Mouse (Mus musculus) intestine, embryonic 14.5 days (tissue): ENCODE data around the gene Vps26b. TPM values are rescaled to one million over a fixed set of nuclear protein-coding genes. Genes with fewer than 3 reads are reported as not detected.

Experiments
- ATAC-seq: fragments of 200-750 bp; cut with Nextera tagmentation; replicated peaks from 2 replicates; pipeline ENCODE4 v1.8.0; 2017; ENCODE audit warnings: low read depth, moderate number of reproducible peaks, moderate TSS enrichment, moderate library complexity; ENCODE audit not compliant: low FRiP score, low TSS enrichment
- DNase-seq: peaks from one replicate; pipeline ENCODE4 v3.0.0-alpha.2; 2018; ENCODE audit warnings: low spot score
- H3K27ac ChIP-seq: fragments of 300-500 bp; sonication (generic); 2 replicates; pipeline ENCODE4 v1.5.1; 2014; ENCODE audit warnings: low read depth, mild to moderate bottlenecking, control low read depth
- H3K27me3 ChIP-seq: fragments of 300-500 bp; sonication (generic); replicated peaks from 2 replicates; pipeline ENCODE4 v1.6.1; 2014; ENCODE audit warnings: low read length, control low read depth; ENCODE audit not compliant: control insufficient read depth, insufficient read depth
- H3K36me3 ChIP-seq: fragments of 300-500 bp; sonication (generic); 2 replicates; pipeline ENCODE4 v1.6.1; 2014; ENCODE audit warnings: low read length, control low read depth; ENCODE audit not compliant: control insufficient read depth, insufficient read depth
- H3K4me1 ChIP-seq: fragments of 300-500 bp; sonication (generic); replicated peaks from 2 replicates; pipeline ENCODE4 v1.6.1; 2014; ENCODE audit warnings: low read length, control low read depth, mixed read lengths; ENCODE audit not compliant: control insufficient read depth, insufficient read depth
- H3K4me2 ChIP-seq: fragments of 300-500 bp; sonication (generic); 2 replicates; pipeline ENCODE4 v1.6.1; 2014; ENCODE audit warnings: low read length
- H3K4me3 ChIP-seq: fragments of 300-500 bp; sonication (generic); 2 replicates; pipeline ENCODE4 v1.5.1; 2014; ENCODE audit warnings: low read depth, low read length, control low read depth, mixed read lengths
- H3K9ac ChIP-seq: fragments of 300-500 bp; sonication (generic); 2 replicates; pipeline ENCODE4 v1.6.1; 2014; ENCODE audit warnings: mild to moderate bottlenecking, low read length
- H3K9me3 ChIP-seq: fragments of 300-500 bp; sonication (generic); 2 replicates; pipeline ENCODE4 v1.6.1; 2016; ENCODE audit warnings: low read length, control low read depth; ENCODE audit not compliant: control insufficient read depth
- WGBS: fragments of 180-500 bp; shearing (Covaris S2); extraction: QIAGEN DNeasy Blood & Tissue Kit; methylation state at CpG from one replicate; pipeline ENCODE4 v1.1.7; 2014; 5-methylcytosine and 5-hydroxymethylcytosine counted together
- polyA plus RNA-seq: library from polyadenylated mRNA; unstranded; fragments of >200 nt; fragmentation: Nextera tagmentation; extraction: Ambion mirVana; gene quantifications from 2 replicates; pipeline ENCODE4 v1.2.1, GENCODE M21; 2014

Gene Vps26b
- polyA plus RNA-seq, 1 experiment from 2014 or later = 35.9 TPM

DNA sequence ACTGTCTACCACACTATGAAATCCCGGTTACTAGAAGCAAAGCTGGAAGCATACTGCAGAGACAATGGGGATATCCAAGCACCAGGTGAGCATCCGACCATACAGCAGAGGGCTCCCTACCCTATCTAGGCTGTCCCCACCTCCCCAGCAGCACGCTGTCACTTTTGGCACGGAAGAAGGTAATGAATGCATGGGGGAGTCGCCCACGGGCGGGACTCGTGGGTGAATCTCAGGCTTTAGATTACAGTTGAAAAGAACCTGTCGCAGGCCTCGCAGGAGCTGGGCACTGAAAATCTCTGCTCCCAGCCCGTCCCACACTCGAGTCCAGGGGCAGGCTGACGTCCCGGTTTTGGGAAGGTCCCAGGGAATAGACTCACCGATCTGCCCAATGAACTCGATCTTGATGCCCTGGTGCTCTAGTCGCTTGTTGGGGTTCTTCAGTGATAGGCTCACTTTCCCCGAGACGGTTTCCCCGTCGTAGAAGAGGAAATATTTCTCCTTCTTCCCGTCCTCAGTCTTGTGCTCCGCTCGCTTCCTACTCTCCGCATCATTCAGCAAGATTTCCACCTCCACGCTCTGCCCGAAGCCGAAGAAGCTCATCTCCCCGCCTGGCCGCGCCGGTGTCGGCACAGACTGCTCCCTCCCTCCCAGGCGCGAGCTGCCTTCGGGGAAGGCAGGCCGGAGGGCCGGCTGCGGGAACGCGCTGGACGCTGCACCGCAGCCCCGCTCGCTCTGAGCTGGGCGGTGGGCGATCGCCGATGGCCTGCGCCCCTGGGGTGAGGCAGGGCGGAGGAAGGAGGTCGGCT lies 640 bp downstream of the Vps26b start:
- no peaks in the 10 kb centered on the region for H3K27me3 ChIP-seq
- ATAC-seq (peak; percentile 43), DNase-seq (no peak)
- H3K4me1 ChIP-seq = peaks cover 33% of the 10 kb centered on the region
- H3K4me2 ChIP-seq = peak overlapping the region; percentile 89
- under 1% methylated on average over 52 of the region's 52 CpGs for WGBS
- peak overlapping the region; percentile 91 for H3K27ac ChIP-seq
- H3K36me3 ChIP-seq = peaks cover 5% of the 10 kb centered on the region; the same call in 1 of the 2 replicates
- peak overlapping the region; percentile 90 for H3K4me3 ChIP-seq
- no peaks in the 10 kb centered on the region for H3K9me3 ChIP-seq
- peak overlapping the region; percentile 88 for H3K9ac ChIP-seq

- Histone ChIP-seq H3K4me3 (no peak overlapping the region), H3K27me3 (no peaks in the 10 kb centered on the region), H3K9me3 (no peaks in the 10 kb centered on the region), H3K36me3 (peaks cover 10% of the 10 kb centered on the region; the same call in 1 of the 2 replicates), H3K4me1 (peaks cover 25% of the 10 kb centered on the region), H3K27ac (no peak overlapping the region), H3K4me2 (0 out of 2 replicates have a peak overlapping the region, but pooled peaks have one; percentile 20), H3K9ac (no peak overlapping the region)
- DNase-seq (no peak), ATAC-seq (no peak)
- WGBS = 84% methylated on average over 1 of the region's 1 CpGs
Measured at GRCm38 (mm10) chr9:27026708-27027107, 3.2 kb downstream of the Vps26b start.

GRCm38 (mm10) chr9:27023681-27024080 lies 6.2 kb downstream of the Vps26b start:
- no peak overlapping the region for H3K27ac ChIP-seq
- WGBS = 91% methylated on average over 4 of the region's 4 CpGs
- H3K4me1 ChIP-seq = peaks cover 20% of the 10 kb centered on the region
- H3K4me2 ChIP-seq = no peak overlapping the region
- H3K27me3 ChIP-seq = no peaks in the 10 kb centered on the region
- DNase-seq (no peak), ATAC-seq (no peak)
- no peak overlapping the region for H3K4me3 ChIP-seq
- peaks cover 16% of the 10 kb centered on the region; the same call in 1 of the 2 replicates for H3K36me3 ChIP-seq
- H3K9me3 ChIP-seq = no peaks in the 10 kb centered on the region
- no peak overlapping the region for H3K9ac ChIP-seq

DNA sequence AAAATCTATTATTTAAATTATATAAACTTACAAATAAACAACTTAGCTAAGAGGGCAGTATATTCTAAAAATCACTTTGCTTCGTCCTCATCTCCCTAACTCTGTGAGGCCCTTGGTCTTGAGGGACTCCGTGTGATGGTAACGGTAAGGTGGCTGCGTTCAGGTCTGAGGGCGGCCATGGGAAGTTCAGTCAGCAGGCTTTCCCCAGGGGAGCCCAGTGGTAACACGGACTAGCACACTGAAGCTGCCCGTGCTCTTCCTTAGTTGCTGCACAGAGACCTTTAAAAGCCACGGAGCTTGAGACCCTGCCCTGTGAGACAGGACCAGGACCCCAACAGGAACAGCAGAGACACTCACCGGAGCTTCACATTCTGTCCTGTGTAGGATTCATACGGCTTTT lies 10.9 kb downstream of the Vps26b start:
- Histone ChIP-seq H3K36me3 (peaks cover 55% of the 10 kb centered on the region), H3K9me3 (no peaks in the 10 kb centered on the region), H3K27me3 (no peaks in the 10 kb centered on the region), H3K4me2 (no peak overlapping the region), H3K27ac (no peak overlapping the region), H3K4me1 (no peaks in the 10 kb centered on the region), H3K9ac (no peak overlapping the region), H3K4me3 (no peak overlapping the region)
- no peak for DNase-seq
- WGBS = 95% methylated on average over 10 of the region's 10 CpGs
- no peak for ATAC-seq

- Histone ChIP-seq H3K36me3 (peaks cover 93% of the 10 kb centered on the region), H3K27ac (no peak overlapping the region), H3K9me3 (no peaks in the 10 kb centered on the region), H3K27me3 (no peaks in the 10 kb centered on the region), H3K4me2 (no peak overlapping the region), H3K4me3 (no peak overlapping the region), H3K4me1 (no peaks in the 10 kb centered on the region), H3K9ac (no peak overlapping the region)
- WGBS = 84% methylated on average over 4 of the region's 4 CpGs
- ATAC-seq = no peak
- no peak for DNase-seq
Measured at GRCm38 (mm10) chr9:27011572-27011971, 18.3 kb downstream of the Vps26b start.

DNA sequence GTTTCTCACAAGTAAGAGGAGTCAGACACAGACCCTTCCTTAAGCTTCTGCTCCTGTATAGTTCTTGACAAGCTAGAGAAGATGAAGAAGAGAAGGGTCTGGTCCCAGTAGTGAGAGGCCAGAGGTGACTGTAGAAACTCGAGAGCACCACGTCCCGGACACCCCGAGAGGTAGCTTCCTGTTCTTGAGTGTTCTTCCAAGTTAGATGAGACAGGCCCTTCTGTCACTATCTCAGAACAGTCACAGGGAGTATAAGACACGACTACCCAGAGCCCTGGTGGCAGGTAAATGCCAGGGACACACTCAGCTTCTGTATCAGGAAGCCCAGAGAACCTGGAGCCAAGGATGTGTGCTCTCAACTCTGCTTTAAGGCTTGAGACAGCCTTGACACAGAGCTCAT lies 20.6 kb downstream of the Vps26b start:
- no peaks in the 10 kb centered on the region for H3K9me3 ChIP-seq
- no peak for ATAC-seq
- no peak overlapping the region for H3K4me3 ChIP-seq
- peaks cover 94% of the 10 kb centered on the region for H3K36me3 ChIP-seq
- no peak overlapping the region for H3K4me2 ChIP-seq
- no peaks in the 10 kb centered on the region for H3K27me3 ChIP-seq
- 77% methylated on average over 5 of the region's 5 CpGs for WGBS
- DNase-seq = no peak
- H3K4me1 ChIP-seq = no peaks in the 10 kb centered on the region
- H3K27ac ChIP-seq = no peak overlapping the region
- H3K9ac ChIP-seq = no peak overlapping the region

DNA sequence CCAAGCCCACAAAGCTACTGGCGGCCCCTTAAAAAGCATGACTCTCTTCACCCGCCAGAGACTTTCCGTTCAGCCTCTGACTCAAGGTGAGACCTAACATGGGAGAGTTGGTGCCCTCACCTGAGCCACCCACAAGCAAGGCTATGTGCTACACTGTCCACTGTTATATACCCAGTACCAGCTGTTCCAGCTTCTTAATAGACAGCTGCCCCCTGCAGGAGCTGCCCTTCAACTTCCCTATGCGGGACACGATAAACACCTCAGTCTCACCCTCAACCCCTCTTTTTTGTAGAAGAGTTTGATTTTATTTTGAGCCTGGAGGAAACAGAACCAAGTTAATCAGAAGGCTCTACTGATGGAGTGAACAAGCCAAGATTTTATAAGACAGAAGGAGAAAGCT lies 23.0 kb downstream of the Vps26b start:
- peaks cover 91% of the 10 kb centered on the region for H3K36me3 ChIP-seq
- H3K4me3 ChIP-seq = no peak overlapping the region
- DNase-seq = no peak
- no peaks in the 10 kb centered on the region for H3K4me1 ChIP-seq
- no peak overlapping the region for H3K9ac ChIP-seq
- no peaks in the 10 kb centered on the region for H3K9me3 ChIP-seq
- no peak overlapping the region for H3K4me2 ChIP-seq
- no peaks in the 10 kb centered on the region for H3K27me3 ChIP-seq
- 90% methylated on average over 5 of the region's 5 CpGs for WGBS
- H3K27ac ChIP-seq = no peak overlapping the region
- no peak for ATAC-seq

GRCm38 (mm10) chr9:27005933-27006332 lies 23.9 kb downstream of the Vps26b start:
- WGBS = 88% methylated on average over 1 of the region's 1 CpGs
- ATAC-seq = no peak
- Histone ChIP-seq H3K27ac (no peak overlapping the region), H3K4me1 (peaks cover 4% of the 10 kb centered on the region), H3K4me3 (no peak overlapping the region), H3K9me3 (no peaks in the 10 kb centered on the region), H3K4me2 (no peak overlapping the region), H3K9ac (no peak overlapping the region), H3K27me3 (no peaks in the 10 kb centered on the region), H3K36me3 (peaks cover 82% of the 10 kb centered on the region)
- DNase-seq = no peak

DNA sequence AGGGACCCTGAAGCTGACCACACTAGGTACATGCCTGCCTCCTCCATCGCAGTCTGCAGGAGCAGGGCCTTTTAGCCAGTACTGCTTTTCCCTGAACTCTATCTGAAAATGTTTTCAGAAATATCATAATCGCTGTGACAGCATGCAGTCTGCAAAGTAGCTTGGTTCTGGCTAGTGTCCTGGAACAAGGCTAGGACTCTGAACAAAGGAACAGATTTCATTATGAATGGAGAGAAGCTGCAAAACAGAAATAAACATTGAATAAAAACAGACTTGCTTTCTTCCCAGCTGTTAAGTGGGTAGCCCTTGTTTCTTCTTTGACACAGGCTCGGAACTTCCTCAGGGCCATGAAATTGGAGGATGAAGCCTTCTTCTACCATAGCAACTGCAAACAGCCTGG lies 24.6 kb downstream of the Vps26b start:
- DNase-seq (no peak), ATAC-seq (no peak)
- Histone ChIP-seq H3K27me3 (no peaks in the 10 kb centered on the region), H3K4me1 (peaks cover 11% of the 10 kb centered on the region), H3K9me3 (no peaks in the 10 kb centered on the region), H3K36me3 (peaks cover 75% of the 10 kb centered on the region), H3K27ac (no peak overlapping the region), H3K4me2 (no peak overlapping the region), H3K9ac (no peak overlapping the region), H3K4me3 (no peak overlapping the region)
- WGBS = 91% methylated on average over 3 of the region's 3 CpGs
